Mouse (Mus musculus): ENCODE results near the gene Dhrs7b. TPM values are rescaled to one million over a fixed set of nuclear protein-coding genes. Genes with fewer than 3 reads are reported as not detected.

Dhrs7b gene
- total and polyA plus RNA-seq, 2 experiments from 2014 or later = 24.3 to 33.2 TPM

DNA sequence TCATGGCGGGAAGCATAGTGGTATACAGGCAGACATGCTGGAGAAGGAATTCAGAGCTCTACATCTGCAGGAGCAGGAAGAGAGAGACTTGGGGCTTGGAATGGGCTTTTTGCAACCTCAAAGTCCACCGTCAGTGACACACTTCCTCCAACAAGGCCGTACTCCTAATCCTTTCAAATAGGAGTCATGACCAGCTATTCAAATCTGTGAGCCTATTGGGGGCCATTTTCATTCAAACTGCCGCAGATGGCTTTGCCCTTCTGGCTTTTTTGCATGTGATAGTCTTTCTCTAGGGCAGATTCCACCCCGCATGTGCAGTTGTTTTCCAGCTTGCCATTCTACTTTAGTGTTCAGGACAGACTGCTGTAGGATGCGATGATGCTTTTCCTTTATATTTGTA lies 6.5 kb downstream of the Dhrs7b start:
- Histone ChIP-seq H3K27me3 (ENCODE audit: insufficient read depth, low read length) (no peaks in the 10 kb centered on the region), H3K4me3 (ENCODE audit: low read depth, low read length) (no peak overlapping the region), H3K9ac (replicated peaks; ENCODE audit: low read length, poor library complexity, severe bottlenecking) (no peak overlapping the region), H3K36me3 (ENCODE audit: insufficient read depth, low read length) (no peaks in the 10 kb centered on the region; the same call in 1 of the 2 replicates), H3K4me1 (ENCODE audit: insufficient read depth, low read length) (no peaks in the 10 kb centered on the region), H3K9me3 (ENCODE audit: low read length) (no peaks in the 10 kb centered on the region), H3K27ac (ENCODE audit: low read depth, low read length) (no peak overlapping the region), H3K4me2 (ENCODE audit: low read depth, low read length, poor library complexity, severe bottlenecking) (no peak overlapping the region)
- no peak for ATAC-seq (ENCODE audit: low FRiP score)
- no peak for DNase-seq (ENCODE audit: low spot score)
- no peak for TF ChIP-seq CTCF (IDR thresholded peaks at IDR 0.05)
- WGBS = 94% methylated on average over 6 of the region's 6 CpGs

DNA sequence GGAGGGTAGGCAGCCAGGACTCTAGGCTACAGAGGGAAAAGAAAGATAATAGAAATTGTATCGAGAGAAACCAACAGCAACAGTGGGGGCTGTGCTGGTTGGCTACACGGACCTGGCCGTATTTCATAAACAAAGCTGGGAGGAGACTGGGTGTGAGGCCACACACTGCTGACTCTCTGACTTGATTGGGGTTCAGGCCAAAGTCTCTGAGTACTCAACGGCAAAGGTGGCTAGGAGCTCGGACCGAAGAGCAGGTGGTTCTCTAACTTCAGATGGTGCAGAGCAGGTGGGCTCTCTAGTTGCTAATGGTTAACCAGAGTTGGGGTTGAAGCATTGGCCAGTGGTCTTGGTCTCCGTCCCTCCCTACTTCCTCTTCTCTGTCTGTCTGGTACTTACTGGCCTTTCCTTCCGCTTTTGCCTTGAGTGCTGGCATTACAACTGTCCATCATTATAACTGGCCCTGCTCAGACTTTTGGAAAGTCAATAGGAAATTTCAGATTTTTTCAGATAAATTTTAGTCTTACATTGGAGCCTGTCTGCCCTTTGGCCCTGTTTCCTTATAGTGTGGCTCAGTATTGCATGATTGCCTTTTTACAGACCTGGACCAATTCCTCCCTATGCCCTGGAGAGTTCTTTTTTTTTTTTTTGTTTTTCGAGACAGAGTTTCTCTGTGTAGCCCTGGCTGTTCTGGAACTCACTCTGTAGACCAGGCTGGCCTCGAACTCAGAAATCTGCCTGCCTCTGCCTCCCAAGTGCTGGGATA lies 7.4 kb downstream of the Dhrs7b start:
- H3K27ac ChIP-seq (ENCODE audit: low read depth, low read length) = no peak overlapping the region
- H3K9ac ChIP-seq (replicated peaks; ENCODE audit: low read length, poor library complexity, severe bottlenecking) = no peak overlapping the region
- no peaks in the 10 kb centered on the region for H3K27me3 ChIP-seq (ENCODE audit: insufficient read depth, low read length)
- no peak for ATAC-seq (ENCODE audit: low FRiP score)
- no peaks in the 10 kb centered on the region for H3K9me3 ChIP-seq (ENCODE audit: low read length)
- no peak overlapping the region for H3K4me2 ChIP-seq (ENCODE audit: low read depth, low read length, poor library complexity, severe bottlenecking)
- no peaks in the 10 kb centered on the region; the same call in 1 of the 2 replicates for H3K36me3 ChIP-seq (ENCODE audit: insufficient read depth, low read length)
- no peak for TF ChIP-seq CTCF (IDR thresholded peaks at IDR 0.05)
- H3K4me1 ChIP-seq (ENCODE audit: insufficient read depth, low read length) = no peaks in the 10 kb centered on the region
- H3K4me3 ChIP-seq (ENCODE audit: low read depth, low read length) = no peak overlapping the region
- WGBS = 91% methylated on average over 10 of the region's 10 CpGs
- no peak for DNase-seq (ENCODE audit: low spot score)

DNA sequence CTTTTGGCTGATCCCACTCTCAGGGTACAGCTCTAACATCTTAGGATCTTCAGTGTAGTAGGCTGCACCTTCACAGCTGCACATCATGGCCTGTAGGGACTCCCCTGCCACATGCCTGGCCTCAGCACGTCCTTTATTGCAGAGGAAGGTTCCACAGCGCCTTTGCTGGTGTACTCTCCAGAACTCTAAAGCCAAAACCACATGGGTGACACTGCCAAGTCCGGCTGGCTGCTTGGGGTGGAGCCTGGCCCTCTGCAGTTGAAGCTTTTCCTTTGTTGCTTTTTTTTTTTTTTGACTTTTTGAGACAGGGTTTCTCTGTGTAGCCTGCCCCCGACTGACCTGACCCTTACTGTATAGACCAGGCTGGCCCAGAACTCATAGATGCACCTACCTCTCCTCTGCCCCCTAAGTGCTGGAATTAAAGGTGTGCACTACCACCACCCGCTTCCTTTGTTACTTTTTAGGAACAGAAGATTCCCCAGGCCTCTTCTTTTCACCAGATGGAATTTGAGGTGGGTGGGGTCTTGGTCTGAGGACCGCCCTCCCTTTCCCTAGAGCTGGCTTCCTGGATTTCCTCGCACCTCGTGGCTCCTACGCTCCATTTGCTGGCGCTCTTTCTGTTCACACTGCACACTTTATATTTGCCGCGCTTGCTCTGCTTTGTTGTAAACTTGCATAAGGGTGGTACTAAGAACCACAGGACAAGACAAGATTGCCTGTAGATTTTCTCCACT lies 11.2 kb downstream of the Dhrs7b start:
- peaks cover 12% of the 10 kb centered on the region for H3K36me3 ChIP-seq (ENCODE audit: insufficient read depth, low read length)
- H3K4me3 ChIP-seq (ENCODE audit: low read depth, low read length) = no peak overlapping the region
- DNase-seq (ENCODE audit: low spot score) (no peak), ATAC-seq (ENCODE audit: low FRiP score) (no peak)
- H3K4me1 ChIP-seq (ENCODE audit: insufficient read depth, low read length) = no peaks in the 10 kb centered on the region
- H3K4me2 ChIP-seq (ENCODE audit: low read depth, low read length, poor library complexity, severe bottlenecking) = no peak overlapping the region
- no peak overlapping the region for H3K9ac ChIP-seq (replicated peaks; ENCODE audit: low read length, poor library complexity, severe bottlenecking)
- no peak overlapping the region for H3K27ac ChIP-seq (ENCODE audit: low read depth, low read length)
- WGBS = 81% methylated on average over 12 of the region's 12 CpGs
- TF ChIP-seq CTCF (IDR thresholded peaks at IDR 0.05) = no peak
- no peaks in the 10 kb centered on the region for H3K9me3 ChIP-seq (ENCODE audit: low read length)
- H3K27me3 ChIP-seq (ENCODE audit: insufficient read depth, low read length) = no peaks in the 10 kb centered on the region

DNA sequence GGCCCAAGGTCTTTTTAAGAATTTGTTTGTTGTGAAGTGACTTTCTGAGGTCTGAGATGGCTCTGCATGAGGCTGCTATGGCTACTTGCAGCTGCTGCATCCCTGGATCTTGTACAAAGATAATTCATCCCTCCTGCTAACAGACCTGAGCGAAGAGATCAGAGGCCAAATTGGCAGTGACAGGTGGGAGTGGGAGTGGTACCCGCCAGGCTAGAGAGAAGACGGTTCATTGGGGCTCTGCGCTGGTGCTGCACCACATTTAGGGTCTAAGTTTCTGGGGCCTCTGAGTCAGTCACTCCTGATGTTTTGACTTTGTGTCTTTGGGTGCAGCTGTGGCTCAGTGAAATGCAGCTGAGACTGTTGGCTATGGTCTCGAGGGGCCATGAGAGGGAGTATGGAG lies 13.0 kb downstream of the Dhrs7b start:
- no peak overlapping the region for H3K9ac ChIP-seq (replicated peaks; ENCODE audit: low read length, poor library complexity, severe bottlenecking)
- H3K4me3 ChIP-seq (ENCODE audit: low read depth, low read length) = no peak overlapping the region
- H3K4me1 ChIP-seq (ENCODE audit: insufficient read depth, low read length) = no peaks in the 10 kb centered on the region
- no peaks in the 10 kb centered on the region for H3K27me3 ChIP-seq (ENCODE audit: insufficient read depth, low read length)
- WGBS = 90% methylated on average over 5 of the region's 5 CpGs
- no peak overlapping the region for H3K4me2 ChIP-seq (ENCODE audit: low read depth, low read length, poor library complexity, severe bottlenecking)
- no peak for DNase-seq (ENCODE audit: low spot score)
- no peak for ATAC-seq (ENCODE audit: low FRiP score)
- H3K27ac ChIP-seq (ENCODE audit: low read depth, low read length) = no peak overlapping the region
- peaks cover 13% of the 10 kb centered on the region for H3K36me3 ChIP-seq (ENCODE audit: insufficient read depth, low read length)
- H3K9me3 ChIP-seq (ENCODE audit: low read length) = no peaks in the 10 kb centered on the region
- no peak for TF ChIP-seq CTCF (IDR thresholded peaks at IDR 0.05)

DNA sequence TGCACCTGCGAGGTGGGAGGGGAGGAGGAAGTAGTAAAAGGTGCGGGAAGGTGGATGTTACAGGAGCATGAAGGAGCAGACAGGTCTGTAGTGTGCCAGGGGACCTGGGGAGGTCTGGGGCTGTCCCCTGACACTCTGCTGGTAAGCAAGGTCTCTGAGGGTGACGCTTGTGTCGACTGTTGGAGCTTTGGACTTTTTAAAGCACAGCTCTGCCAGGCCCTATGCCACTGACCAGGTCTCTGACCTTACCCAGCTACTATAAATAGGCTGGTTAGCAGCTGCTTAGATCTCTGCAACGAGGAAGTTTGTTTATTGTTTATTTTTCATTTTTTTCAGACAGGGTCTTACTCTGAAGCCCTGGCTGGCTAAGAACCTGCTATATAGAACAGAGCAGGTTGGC lies 15.0 kb downstream of the Dhrs7b start:
- no peak overlapping the region for H3K4me2 ChIP-seq (ENCODE audit: low read depth, low read length, poor library complexity, severe bottlenecking)
- no peak overlapping the region for H3K4me3 ChIP-seq (ENCODE audit: low read depth, low read length)
- H3K27me3 ChIP-seq (ENCODE audit: insufficient read depth, low read length) = no peaks in the 10 kb centered on the region
- TF ChIP-seq CTCF (IDR thresholded peaks at IDR 0.05) = no peak
- H3K4me1 ChIP-seq (ENCODE audit: insufficient read depth, low read length) = no peaks in the 10 kb centered on the region
- H3K9me3 ChIP-seq (ENCODE audit: low read length) = no peaks in the 10 kb centered on the region
- ATAC-seq (ENCODE audit: low FRiP score) = no peak
- DNase-seq (ENCODE audit: low spot score) = no peak
- H3K36me3 ChIP-seq (ENCODE audit: insufficient read depth, low read length) = peaks cover 21% of the 10 kb centered on the region
- H3K27ac ChIP-seq (ENCODE audit: low read depth, low read length) = no peak overlapping the region
- 87% methylated on average over 5 of the region's 5 CpGs for WGBS
- H3K9ac ChIP-seq (replicated peaks; ENCODE audit: low read length, poor library complexity, severe bottlenecking) = no peak overlapping the region

DNA sequence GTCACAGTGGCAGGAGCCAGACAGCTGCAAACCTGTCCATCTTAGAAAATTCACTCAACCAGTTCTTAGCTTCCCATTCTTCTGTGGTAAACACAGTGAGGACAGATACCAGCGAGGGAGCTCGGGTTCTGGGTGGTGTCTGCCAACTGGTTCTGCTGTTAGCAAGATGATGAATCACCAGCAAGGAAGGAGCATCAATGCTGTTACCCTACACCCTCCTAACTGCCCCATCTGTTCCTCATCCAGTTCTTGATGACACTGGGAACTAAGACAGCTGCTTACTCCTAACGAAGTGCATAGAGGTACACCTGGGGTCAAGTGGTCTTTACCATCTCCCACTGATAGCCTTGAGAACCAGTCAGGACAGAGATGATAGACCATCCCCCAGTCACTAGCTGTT lies 26.2 kb downstream of the Dhrs7b start:
- H3K27ac ChIP-seq (ENCODE audit: low read depth, low read length) = no peak overlapping the region
- H3K4me2 ChIP-seq (ENCODE audit: low read depth, low read length, poor library complexity, severe bottlenecking) = no peak overlapping the region
- peaks cover 34% of the 10 kb centered on the region for H3K36me3 ChIP-seq (ENCODE audit: insufficient read depth, low read length)
- H3K4me1 ChIP-seq (ENCODE audit: insufficient read depth, low read length) = no peaks in the 10 kb centered on the region
- H3K27me3 ChIP-seq (ENCODE audit: insufficient read depth, low read length) = no peaks in the 10 kb centered on the region
- ATAC-seq (ENCODE audit: low FRiP score) = no peak
- H3K9me3 ChIP-seq (ENCODE audit: low read length) = no peaks in the 10 kb centered on the region
- WGBS = 91% methylated on average over 3 of the region's 3 CpGs
- H3K4me3 ChIP-seq (ENCODE audit: low read depth, low read length) = no peak overlapping the region
- H3K9ac ChIP-seq (replicated peaks; ENCODE audit: low read length, poor library complexity, severe bottlenecking) = no peak overlapping the region
- no peak for TF ChIP-seq CTCF (IDR thresholded peaks at IDR 0.05)
- no peak for DNase-seq (ENCODE audit: low spot score)
